Mouse (Mus musculus) C2C12 (cell line): ENCODE measurements around the gene Tpcn1.

Experiments
- CEBPB ChIP-seq: IDR thresholded peaks from one replicate; pipeline ENCODE4 v1.6.1; 2011; ENCODE audit warnings: low read depth, mild to moderate bottlenecking, control low read depth, moderate library complexity
- CTCF ChIP-seq: IDR thresholded peaks from one replicate; pipeline ENCODE4 v1.5.1; 2011; ENCODE audit not compliant: control insufficient read depth, insufficient read depth, insufficient read length
- FOSL1 ChIP-seq: IDR thresholded peaks from one replicate; pipeline ENCODE4 v1.8.0; 2011; ENCODE audit warnings: mild to moderate bottlenecking, low read length; ENCODE audit not compliant: poor library complexity, insufficient read depth, severe bottlenecking
- MAX ChIP-seq: IDR thresholded peaks from one replicate; pipeline ENCODE4 v1.6.1; 2011; ENCODE audit warnings: mild to moderate bottlenecking, control low read depth
- MYOD1 ChIP-seq: IDR thresholded peaks from one replicate; pipeline ENCODE4 v1.6.1; 2011; ENCODE audit warnings: low read depth; ENCODE audit not compliant: control insufficient read depth, insufficient read length
- MYOG ChIP-seq: IDR thresholded peaks from one replicate; pipeline ENCODE4 v1.6.1; 2011; ENCODE audit not compliant: control insufficient read depth, insufficient read length; ENCODE audit errors: extremely low read depth
- USF1 ChIP-seq: IDR thresholded peaks from one replicate; pipeline ENCODE4 v1.6.1; 2011; ENCODE audit warnings: low read depth, mild to moderate bottlenecking, control low read depth, moderate library complexity

- TF ChIP-seq CTCF (no peak), USF1 (no peak), MAX (no peak), CEBPB (no peak), MYOG (no peak), MYOD1 (no peak), FOSL1 (no peak)
These were observed 93.3 kb downstream of the Tpcn1 start for GRCm38 (mm10) chr5:120495064-120495702.
